8 mouse cellular contexts compared by ENCODE assay signal in genomic region chr4:135353066-135353793, GRCm38 (mm10). TPM values are rescaled to one million over a fixed set of nuclear protein-coding genes. Genes with fewer than 3 reads are reported as not detected.
DNase-seq lines count a peak whose midpoint lies in the region; ATAC-seq lines count a peak whose summit lies in the region.

TSS of gene Srrm1 (minus strand) at chr4:135353321.

- WGBS in hindbrain, embryonic 15.5 days = under 1% methylated on average over 67 of the region's 69 CpGs

- ATAC-seq in hindbrain, embryonic 15.5 days (ENCODE audit: low FRiP score, low read depth) = peak; percentile 94

- peak within 1 kb of the TSS; percentile 75 for H3K4me2 ChIP-seq in hindbrain, embryonic 15.5 days

- no peaks in the 10 kb centered on the region for H3K27me3 ChIP-seq in hindbrain, embryonic 15.5 days

- 0 out of 2 replicates have a peak, but pooled peaks cover 2% of the 10 kb centered on the region for H3K36me3 ChIP-seq in hindbrain, embryonic 15.5 days

- H3K4me3 ChIP-seq in hindbrain, embryonic 15.5 days = peak within 1 kb of the TSS; percentile 84

- H3K4me1 ChIP-seq in hindbrain, embryonic 15.5 days (replicated peaks) = peaks cover 22% of the 10 kb centered on the region

- peak within 1 kb of the TSS; percentile 94 for H3K9ac ChIP-seq in hindbrain, embryonic 15.5 days

- DNase-seq in T-cell, adult 2 months (ENCODE audit: low spot score) = peak; percentile 99
- DNase-seq in cerebellum, postnatal 36 days = peak; percentile 97 to 99
- peak; percentile 98 for DNase-seq in frontal cortex, postnatal 36 days (ENCODE audit: low spot score in 2 of 2)
- DNase-seq in left cerebral cortex, adult 11 months (ENCODE audit: low spot score) = peak; percentile 96
- DNase-seq in lung, postnatal 4 days = peak; percentile 99 to 100
- peak; percentile 96 for DNase-seq in retina, postnatal 7 days (ENCODE audit: low read depth, low spot score)
- peak; percentile 99 for DNase-seq in urinary bladder, adult 2 months (ENCODE audit: low spot score)

- peak within 1 kb of the TSS; percentile 97 for H3K27ac ChIP-seq in hindbrain, embryonic 15.5 days (replicated peaks)

- H3K9me3 ChIP-seq in hindbrain, embryonic 15.5 days = no peaks in the 10 kb centered on the region

RNA-seq across cellular contexts. Expression of gene Srrm1, which starts in this region (rescaled TPM):
- polyA plus RNA-seq in hindbrain, embryonic 15.5 days (2015; fragmentation: Nextera tagmentation; extraction: Ambion mirVana) = 170 and 175 TPM in 2 replicates
- polyA plus RNA-seq in urinary bladder, adult 2 months (2012; rRNA removed) = 72.7 and 112 TPM in 2 replicates

Comparison
In these comparisons a context has a peak if more than half of its experiments do, and no peak if none do; other contexts are left out.
1. Peak in every context shown above with its lines: DNase-seq, ATAC-seq, H3K4me3 ChIP-seq and H3K27ac ChIP-seq.